Mouse (Mus musculus) spleen, adult 2 months (tissue): ENCODE measurements around the gene Ccdc92. TPM values are rescaled to one million over a fixed set of nuclear protein-coding genes. Genes with fewer than 3 reads are reported as not detected.

Experiments
- DNase-seq, 2 experiments: peaks; one replicate each; pipeline versions ENCODE4 v3.0.0 to v3.0.0-alpha.2; 2012 to 2021; ENCODE audit warnings: low spot score in 2 of 2, low read depth in 1 of 2
- H3K27ac ChIP-seq: fragments of 200-500 bp; 2 replicates; pipeline ENCODE4 v1.5.1; 2012; ENCODE audit warnings: low read length, inconsistent platforms; ENCODE audit not compliant: insufficient read depth
- H3K27me3 ChIP-seq: fragments of 200-500 bp; 2 replicates; pipeline ENCODE4 v1.6.1; 2012; ENCODE audit warnings: mild to moderate bottlenecking, moderate library complexity, low read length, inconsistent platforms; ENCODE audit not compliant: control insufficient read depth, insufficient read depth
- H3K36me3 ChIP-seq: fragments of 200-500 bp; 2 replicates; pipeline ENCODE4 v1.6.1; 2012; ENCODE audit warnings: mild to moderate bottlenecking, low read length, inconsistent platforms; ENCODE audit not compliant: control insufficient read depth, insufficient read depth
- H3K4me1 ChIP-seq: fragments of 200-500 bp; 2 replicates; pipeline ENCODE4 v1.6.1; 2011; ENCODE audit warnings: inconsistent platforms; ENCODE audit not compliant: control insufficient read depth, insufficient read depth, insufficient read length
- H3K4me3 ChIP-seq: fragments of 200-500 bp; 2 replicates; pipeline ENCODE4 v1.5.1; 2011; ENCODE audit warnings: mild to moderate bottlenecking, inconsistent platforms; ENCODE audit not compliant: insufficient read depth, insufficient read length; ENCODE audit errors: extremely low read depth
- CTCF ChIP-seq: fragments of 200-500 bp; IDR thresholded peaks from 2 replicates; pipeline ENCODE4 v1.5.1; 2011; ENCODE audit warnings: mild to moderate bottlenecking, inconsistent platforms; ENCODE audit not compliant: insufficient read depth, insufficient read length, insufficient replicate concordance; ENCODE audit errors: extremely low read depth
- POLR2A ChIP-seq: fragments of 200-500 bp; IDR thresholded peaks from 2 replicates; pipeline ENCODE4 v1.6.1; 2011; ENCODE audit warnings: low read depth, low read length, inconsistent platforms
- WGBS: fragments of 180-500 bp; shearing (Covaris S2); methylation state at CpG from one replicate; pipeline ENCODE4 v1.1.7; 2018; 5-methylcytosine and 5-hydroxymethylcytosine counted together
- polyA plus RNA-seq: library from polyadenylated mRNA; depleted of rRNA; stranded (reverse); fragments of >200 nt; gene quantifications from 2 replicates; pipeline ENCODE4 v1.2.3, GENCODE M21; 2012

Ccdc92 gene
- polyA plus RNA-seq, 1 experiment = 4.9 TPM

GRCm38 (mm10) chr5:124830331-124830730, 31.9 kb downstream of the Ccdc92 start:
- no peak overlapping the region for H3K4me3 ChIP-seq
- no peaks in the 10 kb centered on the region for H3K27me3 ChIP-seq
- TF ChIP-seq POLR2A (no peak), CTCF (no peak)
- no peaks in the 10 kb centered on the region for H3K36me3 ChIP-seq
- no peaks in the 10 kb centered on the region for H3K4me1 ChIP-seq
- no peak for DNase-seq
- H3K27ac ChIP-seq = no peak overlapping the region
- WGBS = 85% methylated on average over 12 of the region's 12 CpGs

GRCm38 (mm10) chr5:124822128-124822894, 39.9 kb downstream of the Ccdc92 start:
- Histone ChIP-seq H3K27me3 (no peaks in the 10 kb centered on the region), H3K27ac (no peak overlapping the region), H3K4me3 (no peak overlapping the region), H3K36me3 (no peaks in the 10 kb centered on the region), H3K4me1 (no peaks in the 10 kb centered on the region)
- no peak for DNase-seq
- 81% methylated on average over 18 of the region's 18 CpGs for WGBS
- no peak for TF ChIP-seq POLR2A

GRCm38 (mm10) chr5:124817050-124817449, 45.2 kb downstream of the Ccdc92 start:
- TF ChIP-seq CTCF = no peak
- no peak for TF ChIP-seq POLR2A
- no peak for DNase-seq
- Histone ChIP-seq H3K27me3 (no peaks in the 10 kb centered on the region), H3K36me3 (no peaks in the 10 kb centered on the region), H3K27ac (no peak overlapping the region), H3K4me1 (no peaks in the 10 kb centered on the region), H3K4me3 (no peak overlapping the region)
- 86% methylated on average over 15 of the region's 15 CpGs for WGBS

GRCm38 (mm10) chr5:124814797-124815196, 47.4 kb downstream of the Ccdc92 start:
- 57% methylated on average over 5 of the region's 5 CpGs for WGBS
- no peaks in the 10 kb centered on the region for H3K36me3 ChIP-seq
- H3K4me1 ChIP-seq = no peaks in the 10 kb centered on the region
- TF ChIP-seq CTCF (no peak), POLR2A (no peak)
- H3K27me3 ChIP-seq = no peaks in the 10 kb centered on the region
- H3K27ac ChIP-seq = no peak overlapping the region
- DNase-seq = no peak
- H3K4me3 ChIP-seq = no peak overlapping the region

- no peak for TF ChIP-seq POLR2A
- TF ChIP-seq CTCF = no peak
- Histone ChIP-seq H3K27ac (no peak overlapping the region), H3K4me1 (no peaks in the 10 kb centered on the region), H3K27me3 (no peaks in the 10 kb centered on the region), H3K36me3 (no peaks in the 10 kb centered on the region), H3K4me3 (no peak overlapping the region)
- WGBS = 81% methylated on average over 12 of the region's 12 CpGs
- DNase-seq = no peak
These were observed 49.8 kb downstream of the Ccdc92 start for GRCm38 (mm10) chr5:124812466-124812865.

GRCm38 (mm10) chr5:124809708-124810366, 52.4 kb downstream of the Ccdc92 start:
- Histone ChIP-seq H3K36me3 (no peaks in the 10 kb centered on the region), H3K4me3 (no peak overlapping the region), H3K27me3 (no peaks in the 10 kb centered on the region), H3K27ac (no peak overlapping the region), H3K4me1 (no peaks in the 10 kb centered on the region)
- 80% methylated on average over 4 of the region's 4 CpGs for WGBS
- DNase-seq = no peak
- TF ChIP-seq POLR2A (no peak), CTCF (no peak)

GRCm38 (mm10) chr5:124792112-124792511, 70.1 kb downstream of the Ccdc92 start:
- H3K27me3 ChIP-seq = no peaks in the 10 kb centered on the region
- H3K27ac ChIP-seq = no peak overlapping the region
- H3K36me3 ChIP-seq = no peaks in the 10 kb centered on the region
- no peaks in the 10 kb centered on the region for H3K4me1 ChIP-seq
- TF ChIP-seq CTCF = no peak
- TF ChIP-seq POLR2A = no peak
- 86% methylated on average over 7 of the region's 7 CpGs for WGBS
- no peak for DNase-seq
- H3K4me3 ChIP-seq = no peak overlapping the region
